Mouse (Mus musculus): ENCODE results near the gene Zranb1. TPM values are rescaled to one million over a fixed set of nuclear protein-coding genes. Genes with fewer than 3 reads are reported as not detected.

The Zranb1 gene
- 5.4 TPM for polyA plus RNA-seq (2012; fragmentation: generic; extraction: Trizol)
- long read RNA-seq, experiment 1, partial matches to known transcripts = 2 of 11 reads
- long read RNA-seq, experiment 1, other reads (novel, unspliced or antisense) = 9 of 11 reads
- long read RNA-seq, experiment 2, full-length matches to known transcripts = 9 of 20 reads
- long read RNA-seq, experiment 2, partial matches to known transcripts = 1 of 20 reads
- long read RNA-seq, experiment 2, other reads (novel, unspliced or antisense) = 10 of 20 reads

GRCm38 (mm10) chr7:132930850-132931559, at the start of gene Zranb1:
Gene Zranb1, plus strand, starts transcription at chr7:132931142.
- Histone ChIP-seq H3K79me3 (ENCODE audit: low read depth) (peaks cover 41% of the 10 kb centered on the region), H3K79me2 (ENCODE audit: control insufficient read depth, insufficient read depth) (peaks cover 47% of the 10 kb centered on the region), H3K27me3 (ENCODE audit: control insufficient read depth, insufficient read depth, insufficient read length) (no peaks in the 10 kb centered on the region), H3ac (ENCODE audit: control insufficient read depth, insufficient read length, low read depth) (peak within 1 kb of the TSS; percentile 91), H3K36me3 (ENCODE audit: control insufficient read depth, insufficient read depth) (no peaks in the 10 kb centered on the region), H3K4me3 (ENCODE audit: insufficient read depth, poor library complexity, severe bottlenecking) (peak within 1 kb of the TSS; percentile 49)
- TF ChIP-seq CEBPB (IDR thresholded peaks at IDR 0.05; ENCODE audit: low read depth) = no peak
- no peak for TF ChIP-seq MAX (IDR thresholded peaks at IDR 0.05)
- no peak for TF ChIP-seq MYOG (IDR thresholded peaks at IDR 0.05; ENCODE audit: control insufficient read depth, extremely low read depth, insufficient read length)
- no peak for TF ChIP-seq USF1 (IDR thresholded peaks at IDR 0.05; ENCODE audit: low read depth)
- TF ChIP-seq MYOD1 (IDR thresholded peaks at IDR 0.05; ENCODE audit: control insufficient read depth, insufficient read length, low read depth) = no peak
- no peak for TF ChIP-seq CTCF (IDR thresholded peaks at IDR 0.05; ENCODE audit: control insufficient read depth, insufficient read depth, insufficient read length)
- TF ChIP-seq FOSL1 (IDR thresholded peaks at IDR 0.05; ENCODE audit: insufficient read depth, low read length, poor library complexity, severe bottlenecking) = no peak

- peaks cover 32% of the 10 kb centered on the region for H3K36me3 ChIP-seq (ENCODE audit: control insufficient read depth, insufficient read depth)
- H3K4me3 ChIP-seq (ENCODE audit: insufficient read depth, poor library complexity, severe bottlenecking) = no peak overlapping the region
- H3K27me3 ChIP-seq (ENCODE audit: control insufficient read depth, insufficient read depth, insufficient read length) = no peaks in the 10 kb centered on the region
- H3ac ChIP-seq (ENCODE audit: control insufficient read depth, insufficient read length, low read depth) = no peak overlapping the region
- H3K79me3 ChIP-seq (ENCODE audit: low read depth) = no peaks in the 10 kb centered on the region
- TF ChIP-seq MAX (IDR thresholded peaks at IDR 0.05) (no peak), CTCF (IDR thresholded peaks at IDR 0.05; ENCODE audit: control insufficient read depth, insufficient read depth, insufficient read length) (no peak), MYOD1 (IDR thresholded peaks at IDR 0.05; ENCODE audit: control insufficient read depth, insufficient read length, low read depth) (no peak), CEBPB (IDR thresholded peaks at IDR 0.05; ENCODE audit: low read depth) (no peak), USF1 (IDR thresholded peaks at IDR 0.05; ENCODE audit: low read depth) (no peak), FOSL1 (IDR thresholded peaks at IDR 0.05; ENCODE audit: insufficient read depth, low read length, poor library complexity, severe bottlenecking) (no peak), MYOG (IDR thresholded peaks at IDR 0.05; ENCODE audit: control insufficient read depth, extremely low read depth, insufficient read length) (no peak)
- H3K79me2 ChIP-seq (ENCODE audit: control insufficient read depth, insufficient read depth) = no peaks in the 10 kb centered on the region
These were observed 48.6 kb upstream of the Zranb1 start for GRCm38 (mm10) chr7:132882343-132882742.

- Histone ChIP-seq H3ac (ENCODE audit: control insufficient read depth, insufficient read length, low read depth) (no peak overlapping the region), H3K79me2 (ENCODE audit: control insufficient read depth, insufficient read depth) (no peaks in the 10 kb centered on the region), H3K27me3 (ENCODE audit: control insufficient read depth, insufficient read depth, insufficient read length) (no peaks in the 10 kb centered on the region), H3K79me3 (ENCODE audit: low read depth) (no peaks in the 10 kb centered on the region), H3K4me3 (ENCODE audit: insufficient read depth, poor library complexity, severe bottlenecking) (no peak overlapping the region), H3K36me3 (ENCODE audit: control insufficient read depth, insufficient read depth) (peaks cover 30% of the 10 kb centered on the region)
- TF ChIP-seq MYOG (IDR thresholded peaks at IDR 0.05; ENCODE audit: control insufficient read depth, extremely low read depth, insufficient read length) (no peak), MYOD1 (IDR thresholded peaks at IDR 0.05; ENCODE audit: control insufficient read depth, insufficient read length, low read depth) (no peak), MAX (IDR thresholded peaks at IDR 0.05) (no peak), CTCF (IDR thresholded peaks at IDR 0.05; ENCODE audit: control insufficient read depth, insufficient read depth, insufficient read length) (no peak), FOSL1 (IDR thresholded peaks at IDR 0.05; ENCODE audit: insufficient read depth, low read length, poor library complexity, severe bottlenecking) (no peak), USF1 (IDR thresholded peaks at IDR 0.05; ENCODE audit: low read depth) (no peak), CEBPB (IDR thresholded peaks at IDR 0.05; ENCODE audit: low read depth) (no peak)
These were observed 46.9 kb upstream of the Zranb1 start for GRCm38 (mm10) chr7:132884031-132884430.

GRCm38 (mm10) chr7:132887019-132887804, 43.7 kb upstream of the Zranb1 start:
- Histone ChIP-seq H3K4me3 (ENCODE audit: insufficient read depth, poor library complexity, severe bottlenecking) (no peak overlapping the region), H3K79me2 (ENCODE audit: control insufficient read depth, insufficient read depth) (no peaks in the 10 kb centered on the region), H3K27me3 (ENCODE audit: control insufficient read depth, insufficient read depth, insufficient read length) (no peaks in the 10 kb centered on the region), H3ac (ENCODE audit: control insufficient read depth, insufficient read length, low read depth) (no peak overlapping the region), H3K36me3 (ENCODE audit: control insufficient read depth, insufficient read depth) (peaks cover 19% of the 10 kb centered on the region), H3K79me3 (ENCODE audit: low read depth) (no peaks in the 10 kb centered on the region)
- no peak for TF ChIP-seq CEBPB (IDR thresholded peaks at IDR 0.05; ENCODE audit: low read depth)
- TF ChIP-seq MYOG (IDR thresholded peaks at IDR 0.05; ENCODE audit: control insufficient read depth, extremely low read depth, insufficient read length) = no peak
- no peak for TF ChIP-seq USF1 (IDR thresholded peaks at IDR 0.05; ENCODE audit: low read depth)
- no peak for TF ChIP-seq FOSL1 (IDR thresholded peaks at IDR 0.05; ENCODE audit: insufficient read depth, low read length, poor library complexity, severe bottlenecking)
- TF ChIP-seq MAX (IDR thresholded peaks at IDR 0.05) = no peak
- TF ChIP-seq MYOD1 (IDR thresholded peaks at IDR 0.05; ENCODE audit: control insufficient read depth, insufficient read length, low read depth) = no peak
- no peak for TF ChIP-seq CTCF (IDR thresholded peaks at IDR 0.05; ENCODE audit: control insufficient read depth, insufficient read depth, insufficient read length)

- no peak for TF ChIP-seq CEBPB (IDR thresholded peaks at IDR 0.05; ENCODE audit: low read depth)
- TF ChIP-seq FOSL1 (IDR thresholded peaks at IDR 0.05; ENCODE audit: insufficient read depth, low read length, poor library complexity, severe bottlenecking) = no peak
- no peak for TF ChIP-seq USF1 (IDR thresholded peaks at IDR 0.05; ENCODE audit: low read depth)
- no peak for TF ChIP-seq CTCF (IDR thresholded peaks at IDR 0.05; ENCODE audit: control insufficient read depth, insufficient read depth, insufficient read length)
- no peak for TF ChIP-seq MYOD1 (IDR thresholded peaks at IDR 0.05; ENCODE audit: control insufficient read depth, insufficient read length, low read depth)
- no peak for TF ChIP-seq MYOG (IDR thresholded peaks at IDR 0.05; ENCODE audit: control insufficient read depth, extremely low read depth, insufficient read length)
- TF ChIP-seq MAX (IDR thresholded peaks at IDR 0.05) = no peak
- H3K4me3 ChIP-seq (ENCODE audit: insufficient read depth, poor library complexity, severe bottlenecking) = no peak overlapping the region
- no peaks in the 10 kb centered on the region for H3K79me2 ChIP-seq (ENCODE audit: control insufficient read depth, insufficient read depth)
- H3K27me3 ChIP-seq (ENCODE audit: control insufficient read depth, insufficient read depth, insufficient read length) = no peaks in the 10 kb centered on the region
- H3K79me3 ChIP-seq (ENCODE audit: low read depth) = no peaks in the 10 kb centered on the region
- peaks cover 15% of the 10 kb centered on the region for H3K36me3 ChIP-seq (ENCODE audit: control insufficient read depth, insufficient read depth)
- no peak overlapping the region for H3ac ChIP-seq (ENCODE audit: control insufficient read depth, insufficient read length, low read depth)
These were observed 42.9 kb upstream of the Zranb1 start for GRCm38 (mm10) chr7:132888052-132888451.
